Mouse (Mus musculus) MEL (cell line): ENCODE data around the gene Hinfp.

ENCODE experiments used
- EP300 ChIP-seq, 2 experiments: IDR thresholded peaks; 2 replicates each; pipeline ENCODE4 v1.6.1; 2011; ENCODE audit warnings: improper control_type of control experiment in 2 of 2, low read length in 2 of 2, low read depth in 1 of 2, mild to moderate bottlenecking in 1 of 2
- ZKSCAN1 ChIP-seq: IDR thresholded peaks from 2 replicates; pipeline ENCODE4 v1.6.1; 2012; ENCODE audit warnings: low read depth, mild to moderate bottlenecking, inconsistent platforms, low read length, improper control_type of control experiment, moderate library complexity

- TF ChIP-seq EP300 (IDR thresholded peaks at IDR 0.05; ENCODE audit: low read depth in 1 of 2, low read length in 2 of 2): no peak
- TF ChIP-seq ZKSCAN1: no peak
These were observed 12.8 kb upstream of the Hinfp start for GRCm38 (mm10) chr9:44318076-44318825.
